Mouse (Mus musculus) embryonic fibroblast, embryonic 13.5 days (primary cell): Measurements from ENCODE around the gene Zbtb32. TPM values are rescaled to one million over a fixed set of nuclear protein-coding genes. Genes with fewer than 3 reads are reported as not detected.

Experiments
- H3K27ac ChIP-seq: 2 replicates; pipeline ENCODE4 v1.5.1; 2012; ENCODE audit warnings: low read length, control low read depth, inconsistent platforms; ENCODE audit not compliant: insufficient read depth
- H3K4me1 ChIP-seq: 2 replicates; pipeline ENCODE4 v1.6.1; 2011; ENCODE audit warnings: low read length; ENCODE audit not compliant: control insufficient read depth, insufficient read depth
- H3K4me3 ChIP-seq: 2 replicates; pipeline ENCODE4 v1.5.1; 2011; ENCODE audit warnings: mild to moderate bottlenecking, control low read depth, low read length; ENCODE audit not compliant: insufficient read depth
- CTCF ChIP-seq: IDR thresholded peaks from 2 replicates; pipeline ENCODE4 v1.5.1; 2011; ENCODE audit warnings: mild to moderate bottlenecking, control low read depth, low read length, moderate library complexity, borderline replicate concordance; ENCODE audit not compliant: insufficient read depth
- POLR2A ChIP-seq: IDR thresholded peaks from 2 replicates; pipeline ENCODE4 v1.6.1; 2011; ENCODE audit warnings: low read depth, mild to moderate bottlenecking, control low read depth, low read length, moderate library complexity
- polyA plus RNA-seq: library from polyadenylated mRNA; stranded (reverse); fragments of >200 nt; gene quantifications from 2 replicates; pipeline ENCODE4 v1.2.4, GENCODE M21; 2011; ENCODE audit warnings: low read depth; ENCODE audit not compliant: missing spikeins, insufficient read length

Gene Zbtb32
- polyA plus RNA-seq, 1 experiment = not detected

DNA sequence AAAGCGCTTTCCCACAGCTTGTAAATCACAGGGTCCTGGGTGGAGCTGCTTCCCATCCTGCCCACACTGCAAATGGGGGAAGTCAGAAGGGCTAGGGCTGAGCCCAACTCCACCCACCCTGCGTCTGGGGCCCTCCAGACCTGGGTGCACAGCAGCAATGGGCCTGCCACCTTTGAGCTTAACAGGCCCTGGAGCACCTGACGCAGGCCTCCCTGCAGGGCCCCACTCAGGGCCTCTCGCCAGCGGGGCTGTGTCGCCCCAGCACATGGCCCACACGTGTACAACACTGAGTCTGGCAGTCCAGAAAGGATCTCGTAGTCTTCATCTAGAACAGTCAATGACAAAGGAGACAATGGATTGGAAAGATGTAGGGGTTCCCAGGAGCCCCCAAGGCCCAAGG is 18.8 kb downstream of the Zbtb32 start:
- Histone ChIP-seq H3K27ac (no peak overlapping the region), H3K4me1 (no peaks in the 10 kb centered on the region)
- TF ChIP-seq CTCF (no peak), POLR2A (no peak)

DNA sequence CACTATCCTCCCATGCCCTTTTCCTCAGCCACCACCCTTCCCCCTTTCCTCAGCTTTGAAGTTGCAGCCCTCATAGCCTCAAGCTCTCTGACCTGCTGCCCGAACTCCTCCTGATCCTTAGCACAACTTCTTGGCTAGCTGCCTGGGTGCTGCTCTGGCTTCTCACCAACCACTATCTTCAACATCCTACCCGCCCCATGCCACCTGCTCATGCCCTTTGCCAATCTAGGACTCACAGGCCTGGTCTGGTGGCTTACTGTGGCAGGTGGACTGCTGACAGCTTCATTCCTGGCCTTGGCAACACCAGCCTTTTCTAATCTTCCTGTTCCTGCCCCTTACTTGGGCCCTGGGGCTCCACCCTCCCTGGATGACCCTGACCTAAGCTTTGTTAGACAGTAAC is 25.7 kb downstream of the Zbtb32 start:
- Histone ChIP-seq H3K27ac (no peak overlapping the region), H3K4me3 (no peak overlapping the region), H3K4me1 (no peaks in the 10 kb centered on the region)
- TF ChIP-seq CTCF (no peak), POLR2A (no peak)

More for the DNA sequence above, 18.8 kb downstream of the Zbtb32 start:
- H3K4me3 ChIP-seq = no peak overlapping the region

GRCm38 (mm10) chr7:30572389-30572788 is 26.3 kb downstream of the Zbtb32 start:
- no peak overlapping the region for H3K27ac ChIP-seq
- no peaks in the 10 kb centered on the region for H3K4me1 ChIP-seq
- TF ChIP-seq POLR2A (no peak), CTCF (no peak)
- no peak overlapping the region for H3K4me3 ChIP-seq

DNA sequence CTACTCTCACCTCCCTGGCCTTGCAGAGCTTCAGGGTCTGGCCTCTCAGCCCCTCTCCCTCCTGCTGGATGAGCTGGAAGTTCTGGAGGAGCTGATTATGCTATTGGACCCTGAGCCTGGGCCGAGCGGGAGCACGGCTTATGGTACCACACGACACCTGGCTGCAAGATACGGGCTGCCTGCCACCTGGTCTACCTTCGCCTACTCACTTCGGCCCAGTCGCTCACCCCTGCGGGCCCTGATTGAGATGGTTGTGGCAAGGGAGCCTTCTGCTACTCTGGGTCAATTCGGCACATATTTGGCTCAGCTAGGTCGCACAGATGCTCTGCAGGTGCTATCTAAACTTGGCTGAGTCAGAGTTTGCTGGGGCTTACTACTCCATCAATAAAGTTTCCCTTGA is 31.2 kb downstream of the Zbtb32 start:
- H3K4me1 ChIP-seq = 0 out of 2 replicates have a peak, but pooled peaks cover 2% of the 10 kb centered on the region
- H3K4me3 ChIP-seq = no peak overlapping the region
- H3K27ac ChIP-seq = no peak overlapping the region
- TF ChIP-seq CTCF (no peak), POLR2A (no peak)

- Histone ChIP-seq H3K27ac (no peak overlapping the region), H3K4me1 (0 out of 2 replicates have a peak, but pooled peaks cover 2% of the 10 kb centered on the region), H3K4me3 (no peak overlapping the region)
- TF ChIP-seq CTCF (no peak), POLR2A (no peak)
Observed at GRCm38 (mm10) chr7:30566033-30566432, 32.7 kb downstream of the Zbtb32 start.

DNA sequence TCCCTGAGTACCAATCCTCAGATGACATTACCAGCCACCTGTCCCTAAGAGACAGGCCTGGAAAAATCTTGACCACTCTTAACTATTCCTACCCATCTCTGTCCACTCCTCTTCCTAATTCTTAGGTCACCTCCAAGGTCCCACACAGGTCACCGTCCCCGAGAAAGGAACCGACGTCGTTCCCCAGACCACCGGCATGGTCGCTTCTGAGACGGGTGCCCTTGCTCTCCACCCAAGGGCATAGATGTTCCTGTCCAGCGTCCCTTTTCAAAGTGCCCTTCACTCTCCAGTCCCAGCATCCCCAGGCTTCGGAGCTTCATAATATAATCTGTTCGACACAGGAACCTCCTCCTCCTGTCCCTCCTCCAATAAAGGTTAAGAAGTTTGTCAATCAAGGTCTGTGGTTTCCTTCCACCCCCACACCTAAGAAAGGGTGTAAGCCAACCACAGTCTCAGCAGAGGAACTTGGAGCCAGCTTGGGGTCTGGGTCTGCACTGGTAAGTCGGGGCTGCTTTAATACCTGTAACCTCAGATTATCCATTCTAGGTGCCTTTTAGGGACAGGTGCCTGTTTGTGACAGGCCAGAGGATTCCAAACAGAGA is 33.6 kb downstream of the Zbtb32 start, which contains the start of gene Igflr1:
Igflr1 (plus strand) TSS at position 458 of the 602 bp plus-strand sequence.
- TF ChIP-seq POLR2A (no peak), CTCF (no peak)
- no peak within 1 kb of the TSS for H3K4me3 ChIP-seq
- H3K4me1 ChIP-seq = 0 out of 2 replicates have a peak, but pooled peaks cover 2% of the 10 kb centered on the region
- H3K27ac ChIP-seq = no peak within 1 kb of the TSS

DNA sequence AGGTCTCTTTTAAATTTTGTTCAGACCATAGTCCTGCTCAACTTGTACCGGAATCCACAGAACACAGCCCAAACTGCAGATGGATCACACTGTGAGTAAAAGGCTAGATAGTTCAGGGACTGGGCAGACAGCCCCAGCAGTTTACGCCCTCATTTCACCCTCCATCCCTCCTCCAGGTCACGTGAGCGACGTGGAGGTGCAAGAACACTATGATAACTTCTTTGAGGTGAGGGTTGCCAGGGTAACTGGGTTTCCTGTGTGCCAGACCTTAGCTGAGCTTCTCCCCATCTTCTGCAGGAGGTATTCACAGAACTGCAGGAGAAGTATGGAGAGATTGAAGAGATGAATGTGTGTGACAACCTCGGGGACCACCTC is 34.8 kb downstream of the Zbtb32 start:
- no peak for TF ChIP-seq CTCF
- Histone ChIP-seq H3K4me3 (peak overlapping the region; percentile 74), H3K4me1 (0 out of 2 replicates have a peak, but pooled peaks cover 2% of the 10 kb centered on the region), H3K27ac (no peak overlapping the region)

- TF ChIP-seq POLR2A = peak; percentile 44
- TF ChIP-seq CTCF = no peak
- Histone ChIP-seq H3K27ac (peak within 1 kb of the TSS; percentile 70), H3K4me1 (0 out of 2 replicates have a peak, but pooled peaks cover 2% of the 10 kb centered on the region), H3K4me3 (peak within 1 kb of the TSS; percentile 80)
Observed at GRCm38 (mm10) chr7:30563117-30563905, 35.4 kb downstream of the Zbtb32 start, which contains the start of the genes U2af1l4, Gm49396 and Psenen. U2af1l4 (plus strand) TSS chr7:30563301. Gm49396 (plus strand) TSS chr7:30563344. Psenen (minus strand) TSS chr7:30563627.

GRCm38 (mm10) chr7:30562526-30563116 is 36.1 kb downstream of the Zbtb32 start:
- Histone ChIP-seq H3K27ac (peak overlapping the region; percentile 35), H3K4me3 (peak overlapping the region; percentile 80), H3K4me1 (peaks cover 5% of the 10 kb centered on the region; the same call in 1 of the 2 replicates)
- TF ChIP-seq POLR2A (peak; percentile 48), CTCF (no peak)

DNA sequence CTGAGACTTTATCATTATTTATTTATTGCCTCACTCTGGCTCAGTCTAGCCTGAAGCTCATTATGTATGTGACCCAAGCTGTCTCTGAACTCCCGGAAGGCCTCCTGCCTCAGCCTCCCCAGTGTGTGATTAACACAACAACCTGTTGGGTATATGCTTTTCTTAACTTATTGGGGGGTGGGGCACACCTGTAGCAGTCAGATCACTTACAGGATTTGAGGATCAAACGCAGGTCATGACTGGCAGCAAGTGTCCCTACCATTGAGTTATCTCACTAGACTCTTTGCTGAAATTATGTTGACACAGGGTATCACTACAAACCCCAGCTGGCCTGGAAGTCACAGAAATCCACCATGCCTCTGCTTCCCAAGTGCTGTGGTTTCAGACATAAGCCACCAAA is 38.4 kb downstream of the Zbtb32 start:
- no peak for TF ChIP-seq POLR2A
- no peak for TF ChIP-seq CTCF
- peaks cover 5% of the 10 kb centered on the region; the same call in 1 of the 2 replicates for H3K4me1 ChIP-seq
- H3K4me3 ChIP-seq = no peak overlapping the region
- no peak overlapping the region for H3K27ac ChIP-seq
